Mouse (Mus musculus) MEL (cell line): ENCODE data around the gene Bricd5.

Experiments
- CTCF ChIP-seq, 3 experiments: IDR thresholded peaks in 2 of 3; conservative IDR thresholded peaks in 1 of 3; 2 replicates each; pipeline ENCODE4 v1.5.1; 2011 to 2012; ENCODE audit warnings: low read length in 3 of 3, low read depth in 2 of 3, mild to moderate bottlenecking in 2 of 3, improper control_type of control experiment in 1 of 3, inconsistent platforms in 1 of 3, mixed read lengths in 1 of 3, moderate library complexity in 1 of 3; ENCODE audit not compliant: control insufficient read depth in 1 of 3, insufficient read depth in 1 of 3, poor library complexity in 1 of 3, severe bottlenecking in 1 of 3
- E2F4 ChIP-seq: IDR thresholded peaks from 2 replicates; pipeline ENCODE4 v1.6.1; 2011; ENCODE audit warnings: low read depth, low read length, improper control_type of control experiment, borderline replicate concordance
- EP300 ChIP-seq, 2 experiments: IDR thresholded peaks; 2 replicates each; pipeline ENCODE4 v1.6.1; 2011; ENCODE audit warnings: improper control_type of control experiment in 2 of 2, low read length in 2 of 2, low read depth in 1 of 2, mild to moderate bottlenecking in 1 of 2
- GATA1 ChIP-seq: IDR thresholded peaks from 2 replicates; pipeline ENCODE4 v1.6.1; 2011; ENCODE audit warnings: low read depth, low read length, improper control_type of control experiment
- HCFC1 ChIP-seq: IDR thresholded peaks from 2 replicates; pipeline ENCODE4 v1.6.1; 2012; ENCODE audit warnings: low read depth, mild to moderate bottlenecking, inconsistent platforms, low read length, improper control_type of control experiment, moderate library complexity
- KAT2A ChIP-seq: conservative IDR thresholded peaks from 2 replicates; pipeline ENCODE4 v1.6.1; 2012; ENCODE audit warnings: low read depth, low read length, improper control_type of control experiment, inconsistent platforms
- POLR2A ChIP-seq, 2 experiments: IDR thresholded peaks; 2 replicates each; pipeline ENCODE4 v1.6.1; 2011 to 2012; ENCODE audit warnings: low read length in 2 of 2, mild to moderate bottlenecking in 2 of 2, control low read depth in 1 of 2, improper control_type of control experiment in 1 of 2, low read depth in 1 of 2, moderate library complexity in 1 of 2; ENCODE audit not compliant: control insufficient read depth in 1 of 2, insufficient read depth in 1 of 2, poor library complexity in 1 of 2
- RAD21 ChIP-seq: IDR thresholded peaks from 2 replicates; pipeline ENCODE4 v1.6.1; 2011; ENCODE audit warnings: mild to moderate bottlenecking, low read depth, low read length, improper control_type of control experiment
- USF2 ChIP-seq, 2 experiments: IDR thresholded peaks; 2 replicates each; pipeline ENCODE4 v1.6.1; 2011 to 2012; ENCODE audit warnings: improper control_type of control experiment in 2 of 2, low read length in 2 of 2, borderline replicate concordance in 1 of 2, inconsistent platforms in 1 of 2, low read depth in 1 of 2, mild to moderate bottlenecking in 1 of 2; ENCODE audit not compliant: insufficient read depth in 1 of 2
- ZC3H11A ChIP-seq: IDR thresholded peaks from 2 replicates; pipeline ENCODE4 v1.6.1; 2012; ENCODE audit warnings: low read depth, mild to moderate bottlenecking, inconsistent platforms, low read length, improper control_type of control experiment

DNA sequence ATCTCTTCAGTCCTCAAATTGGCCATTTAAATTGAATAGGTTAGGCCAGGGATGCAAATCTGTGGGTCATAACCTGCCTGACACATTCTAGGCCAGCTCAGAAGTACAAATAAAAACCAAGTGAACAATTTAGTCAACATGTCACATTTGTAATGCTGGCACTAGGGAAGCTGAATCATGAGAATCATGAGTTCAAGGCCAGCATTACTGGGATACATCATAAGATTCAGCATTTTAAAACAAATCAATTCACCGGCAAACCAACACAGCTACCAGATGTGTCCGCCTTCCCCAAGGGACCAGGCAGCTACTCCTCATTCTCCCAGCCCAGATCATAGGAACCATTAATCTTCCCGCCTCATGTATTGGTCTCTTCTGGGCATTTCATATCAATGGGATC is 9.8 kb downstream of the Bricd5 start:
- TF ChIP-seq POLR2A (IDR thresholded peaks at IDR 0.05; ENCODE audit: control insufficient read depth in 1 of 2, insufficient read depth in 1 of 2, low read depth in 1 of 2, low read length in 2 of 2, poor library complexity in 1 of 2) (no peak), HCFC1 (no peak), E2F4 (no peak), USF2 (IDR thresholded peaks at IDR 0.05; ENCODE audit: borderline replicate concordance in 1 of 2, insufficient read depth in 1 of 2, low read depth in 1 of 2, low read length in 2 of 2) (no peak), ZC3H11A (no peak), CTCF (IDR thresholded peaks at IDR 0.05 in 2 of 3, conservative IDR thresholded peaks at IDR 0.05 in 1 of 3; ENCODE audit: control insufficient read depth in 1 of 3, insufficient read depth in 1 of 3, low read depth in 2 of 3, low read length in 3 of 3, poor library complexity in 1 of 3, severe bottlenecking in 1 of 3) (no peak), GATA1 (no peak), KAT2A (no peak), EP300 (IDR thresholded peaks at IDR 0.05; ENCODE audit: low read depth in 1 of 2, low read length in 2 of 2) (no peak), RAD21 (no peak)
